Mouse (Mus musculus) hindbrain, embryonic 14.5 days (tissue): Measurements from ENCODE around the gene Scp2. TPM values are rescaled to one million over a fixed set of nuclear protein-coding genes. Genes with fewer than 3 reads are reported as not detected.

Experiments
- ATAC-seq: fragments of 200-750 bp; cut with Nextera tagmentation; 2 replicates; pipeline ENCODE4 v1.8.0; 2017; ENCODE audit warnings: moderate number of reproducible peaks, mild to moderate bottlenecking, moderate TSS enrichment, moderate library complexity; ENCODE audit not compliant: low FRiP score
- DNase-seq: peaks from one replicate; pipeline ENCODE4 v3.0.0-alpha.2; 2015; ENCODE audit warnings: low spot score
- H3K27ac ChIP-seq: fragments of 300-500 bp; sonication (generic); 2 replicates; pipeline ENCODE4 v1.5.1; 2014; ENCODE audit warnings: mild to moderate bottlenecking, moderate library complexity
- H3K27me3 ChIP-seq: fragments of 300-500 bp; sonication (generic); 2 replicates; pipeline ENCODE4 v1.6.1; 2014; ENCODE audit warnings: mild to moderate bottlenecking, low read length, mixed read lengths; ENCODE audit not compliant: control insufficient read depth, insufficient read depth
- H3K36me3 ChIP-seq: fragments of 300-500 bp; sonication (generic); replicated peaks from 2 replicates; pipeline ENCODE4 v1.6.1; 2014; ENCODE audit not compliant: control insufficient read depth, insufficient read depth
- H3K4me1 ChIP-seq: fragments of 300-500 bp; sonication (generic); replicated peaks from 2 replicates; pipeline ENCODE4 v1.6.1; 2014; ENCODE audit warnings: antibody characterized with exemption, low read length, mixed read lengths; ENCODE audit not compliant: control insufficient read depth, insufficient read depth
- H3K4me2 ChIP-seq: fragments of 300-500 bp; sonication (generic); replicated peaks from 2 replicates; pipeline ENCODE4 v1.6.1; 2014; ENCODE audit warnings: mild to moderate bottlenecking, moderate library complexity
- H3K4me3 ChIP-seq: fragments of 300-500 bp; sonication (generic); replicated peaks from 2 replicates; pipeline ENCODE4 v1.5.1; 2014; ENCODE audit warnings: mild to moderate bottlenecking, low read length
- H3K9ac ChIP-seq: fragments of 300-500 bp; sonication (generic); 2 replicates; pipeline ENCODE4 v1.6.1; 2014
- H3K9me3 ChIP-seq: fragments of 300-500 bp; sonication (generic); 2 replicates; pipeline ENCODE4 v1.6.1; 2016; ENCODE audit warnings: low read length; ENCODE audit not compliant: control insufficient read depth
- WGBS: fragments of 180-500 bp; shearing (Covaris S2); extraction: QIAGEN DNeasy Blood & Tissue Kit; methylation state at CpG from one replicate; pipeline ENCODE4 v1.1.7; 2014; 5-methylcytosine and 5-hydroxymethylcytosine counted together
- polyA plus RNA-seq: library from polyadenylated mRNA; unstranded; fragments of >200 nt; fragmentation: Nextera tagmentation; extraction: Ambion mirVana; gene quantifications from 2 replicates; pipeline ENCODE4 v1.2.1, GENCODE M21; 2014

Scp2 gene
- polyA plus RNA-seq, 1 experiment from 2014 or later, result 225 TPM

DNA sequence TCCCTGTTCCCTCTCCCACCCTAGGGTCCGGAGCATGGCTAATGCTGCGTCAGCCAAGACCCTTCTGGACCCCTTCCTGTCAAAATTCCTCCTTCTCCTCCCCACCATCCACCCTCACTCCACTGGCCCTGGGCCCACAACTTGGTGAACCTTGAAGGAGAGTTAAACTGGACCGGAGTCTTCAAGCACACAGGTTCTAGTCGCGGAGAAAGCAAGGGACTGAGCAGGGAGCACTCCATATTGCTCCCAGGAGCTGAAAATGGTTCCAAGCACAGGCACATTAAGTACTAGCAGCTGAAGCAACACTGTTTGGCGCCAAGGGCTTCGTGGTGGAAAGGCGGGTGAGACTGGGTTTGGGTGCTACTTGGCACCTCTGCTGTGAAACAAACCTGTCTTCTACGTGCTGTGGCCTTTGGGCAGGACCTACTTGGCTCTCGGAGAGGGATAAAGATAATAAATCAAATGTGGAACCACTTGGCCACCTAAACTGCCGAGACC, 112.4 kb downstream of the Scp2 start:
- ATAC-seq, result no peak
- H3K9me3 ChIP-seq, result no peaks in the 10 kb centered on the region
- peaks cover 39% of the 10 kb centered on the region for H3K27me3 ChIP-seq
- H3K27ac ChIP-seq, result no peak overlapping the region
- 43% methylated on average over 11 of the region's 11 CpGs for WGBS
- no peaks in the 10 kb centered on the region; the same call in 1 of the 2 replicates for H3K4me1 ChIP-seq
- no peak for DNase-seq
- H3K36me3 ChIP-seq, result no peaks in the 10 kb centered on the region
- peak overlapping the region; percentile 46 for H3K9ac ChIP-seq
- peak overlapping the region; percentile 54 for H3K4me3 ChIP-seq
- H3K4me2 ChIP-seq, result peak overlapping the region; percentile 88

DNA sequence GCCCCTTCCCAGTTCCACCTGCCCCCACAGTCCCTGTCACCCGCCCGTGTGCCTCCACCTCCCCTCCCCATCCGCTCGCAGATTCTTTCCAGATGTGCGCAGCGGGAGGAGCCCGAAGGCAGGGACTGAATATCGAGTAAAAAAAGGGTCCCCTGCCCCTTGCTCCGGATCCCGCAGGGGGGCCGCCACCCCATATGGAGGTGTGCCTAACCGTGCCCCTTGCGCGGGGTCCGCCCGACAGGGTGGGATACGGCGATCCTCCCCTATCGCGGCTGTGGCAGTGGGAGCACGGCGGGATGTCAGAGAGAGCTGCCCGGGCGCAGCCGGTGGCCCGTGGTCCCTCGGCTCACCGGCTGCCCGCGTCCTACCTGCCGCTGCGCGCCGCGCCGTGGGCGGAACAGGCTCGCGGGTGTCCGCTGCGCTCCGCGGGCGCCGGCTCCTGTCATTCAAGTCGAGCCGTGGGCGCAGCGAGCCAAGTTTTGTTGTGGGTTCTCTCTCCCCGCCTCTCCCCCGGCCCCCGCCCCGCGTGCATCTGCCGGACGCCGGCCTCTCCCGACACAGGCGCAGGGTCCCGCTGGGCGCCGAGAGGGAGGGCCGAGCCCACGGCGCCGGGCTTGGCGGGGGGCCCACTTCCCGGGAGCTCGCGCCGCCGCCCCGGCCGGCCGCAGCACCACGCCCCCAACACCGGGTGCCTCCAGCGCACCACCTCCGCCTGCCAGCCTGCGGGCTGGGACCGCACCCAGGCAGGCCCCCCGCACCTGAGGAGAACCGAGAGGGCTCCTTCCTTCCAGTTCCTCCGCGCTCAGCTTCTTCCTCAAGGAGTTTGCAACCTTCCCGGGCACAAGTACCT, 113.1 kb downstream of the Scp2 start:
- Histone ChIP-seq H3K4me3 (peak overlapping the region; percentile 54), H3K4me1 (no peaks in the 10 kb centered on the region; the same call in 1 of the 2 replicates), H3K27ac (no peak overlapping the region), H3K27me3 (peaks cover 39% of the 10 kb centered on the region), H3K36me3 (no peaks in the 10 kb centered on the region), H3K4me2 (peak overlapping the region; percentile 88), H3K9me3 (no peaks in the 10 kb centered on the region), H3K9ac (peak overlapping the region; percentile 46)
- ATAC-seq (peak; percentile 37; the same call in 1 of the 2 replicates), DNase-seq (peak; percentile 37)
- under 1% methylated on average over 70 of the region's 86 CpGs for WGBS

DNA sequence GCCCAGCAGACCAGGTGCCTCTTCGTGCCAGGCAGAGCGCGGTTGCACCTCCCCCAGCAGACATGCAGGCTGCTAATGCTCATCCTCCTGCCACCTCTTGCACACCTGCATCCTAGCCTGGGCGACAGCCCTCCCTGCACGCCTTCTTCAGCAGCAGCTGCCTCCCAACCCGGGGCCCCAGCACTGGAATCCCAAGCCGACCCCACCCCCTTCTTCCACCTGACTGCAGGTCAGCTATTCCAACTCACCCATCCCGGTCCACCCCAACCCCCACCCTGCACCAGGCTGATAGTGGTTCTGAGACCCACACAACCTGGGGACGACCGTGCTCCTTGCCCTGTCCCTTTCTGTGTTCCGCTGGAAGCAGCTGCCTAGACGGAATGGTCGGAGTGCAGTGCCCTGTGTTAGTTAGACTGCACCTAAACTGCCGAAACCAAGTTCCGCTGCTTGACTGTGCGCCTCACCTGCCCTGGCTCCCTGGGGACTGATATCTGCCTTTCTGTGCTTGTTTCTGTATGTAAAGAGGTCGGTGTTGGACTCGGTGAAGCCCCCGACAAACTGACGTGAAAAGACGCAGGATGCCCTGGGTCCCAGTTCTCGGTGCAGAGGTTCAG, 113.8 kb downstream of the Scp2 start:
- 2% methylated on average over 22 of the region's 22 CpGs for WGBS
- Histone ChIP-seq H3K9me3 (no peaks in the 10 kb centered on the region), H3K27ac (no peak overlapping the region), H3K36me3 (no peaks in the 10 kb centered on the region), H3K4me1 (no peaks in the 10 kb centered on the region; the same call in 1 of the 2 replicates), H3K27me3 (peaks cover 39% of the 10 kb centered on the region), H3K4me3 (peak overlapping the region; percentile 54), H3K4me2 (peak overlapping the region; percentile 88), H3K9ac (peak overlapping the region; percentile 46)
- ATAC-seq (0 out of 2 replicates have a peak, but pooled peaks have one; percentile 8), DNase-seq (no peak)

- Histone ChIP-seq H3K4me1 (no peaks in the 10 kb centered on the region), H3K9ac (no peak overlapping the region), H3K9me3 (no peaks in the 10 kb centered on the region), H3K27me3 (peaks cover 20% of the 10 kb centered on the region), H3K4me2 (no peak overlapping the region), H3K36me3 (no peaks in the 10 kb centered on the region), H3K27ac (no peak overlapping the region), H3K4me3 (no peak overlapping the region)
- ATAC-seq (no peak), DNase-seq (no peak)
- 43% methylated on average over 3 of the region's 3 CpGs for WGBS
Measured at GRCm38 (mm10) chr4:108026193-108026592, 118.6 kb downstream of the Scp2 start.

GRCm38 (mm10) chr4:108025269-108025668, 119.5 kb downstream of the Scp2 start:
- H3K4me2 ChIP-seq, result no peak overlapping the region
- peaks cover 11% of the 10 kb centered on the region for H3K27me3 ChIP-seq
- H3K4me3 ChIP-seq, result no peak overlapping the region
- H3K9me3 ChIP-seq, result no peaks in the 10 kb centered on the region
- ATAC-seq (no peak), DNase-seq (no peak)
- 3% methylated on average over 10 of the region's 10 CpGs for WGBS
- H3K4me1 ChIP-seq, result no peaks in the 10 kb centered on the region
- H3K27ac ChIP-seq, result no peak overlapping the region
- no peaks in the 10 kb centered on the region for H3K36me3 ChIP-seq
- H3K9ac ChIP-seq, result no peak overlapping the region

DNA sequence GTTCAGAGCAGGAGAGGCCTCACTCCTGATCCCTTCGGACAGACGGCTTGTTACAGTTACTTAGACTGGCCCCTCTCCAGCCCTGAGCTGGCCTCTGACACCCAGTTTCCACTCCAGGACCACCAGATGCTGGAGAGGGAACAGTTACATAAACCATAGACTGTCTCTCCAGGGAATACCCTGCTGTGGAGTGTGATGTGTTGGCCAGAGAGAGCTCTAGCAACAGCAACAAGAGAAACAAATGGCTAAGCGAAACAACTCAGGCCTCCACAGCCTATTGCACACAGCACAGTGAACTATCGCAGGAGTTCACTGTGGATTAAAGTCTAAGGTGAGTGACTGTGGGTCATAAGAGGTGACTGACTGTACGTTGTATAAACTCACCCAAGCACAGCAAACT, 120.2 kb downstream of the Scp2 start:
- no peak overlapping the region for H3K9ac ChIP-seq
- no peak overlapping the region for H3K27ac ChIP-seq
- WGBS, result 72% methylated on average over 5 of the region's 5 CpGs
- ATAC-seq (no peak), DNase-seq (no peak)
- peaks cover 4% of the 10 kb centered on the region for H3K27me3 ChIP-seq
- no peaks in the 10 kb centered on the region for H3K9me3 ChIP-seq
- H3K36me3 ChIP-seq, result no peaks in the 10 kb centered on the region
- H3K4me3 ChIP-seq, result no peak overlapping the region
- H3K4me2 ChIP-seq, result no peak overlapping the region
- no peaks in the 10 kb centered on the region for H3K4me1 ChIP-seq

- no peak for DNase-seq
- WGBS, result 77% methylated on average over 4 of the region's 4 CpGs
- Histone ChIP-seq H3K4me3 (no peak overlapping the region), H3K4me1 (peaks cover 5% of the 10 kb centered on the region), H3K27ac (no peak overlapping the region), H3K27me3 (no peaks in the 10 kb centered on the region), H3K36me3 (no peaks in the 10 kb centered on the region), H3K9me3 (no peaks in the 10 kb centered on the region), H3K4me2 (no peak overlapping the region), H3K9ac (no peak overlapping the region)
- no peak for ATAC-seq
Measured at GRCm38 (mm10) chr4:108023186-108023585, 121.6 kb downstream of the Scp2 start.

DNA sequence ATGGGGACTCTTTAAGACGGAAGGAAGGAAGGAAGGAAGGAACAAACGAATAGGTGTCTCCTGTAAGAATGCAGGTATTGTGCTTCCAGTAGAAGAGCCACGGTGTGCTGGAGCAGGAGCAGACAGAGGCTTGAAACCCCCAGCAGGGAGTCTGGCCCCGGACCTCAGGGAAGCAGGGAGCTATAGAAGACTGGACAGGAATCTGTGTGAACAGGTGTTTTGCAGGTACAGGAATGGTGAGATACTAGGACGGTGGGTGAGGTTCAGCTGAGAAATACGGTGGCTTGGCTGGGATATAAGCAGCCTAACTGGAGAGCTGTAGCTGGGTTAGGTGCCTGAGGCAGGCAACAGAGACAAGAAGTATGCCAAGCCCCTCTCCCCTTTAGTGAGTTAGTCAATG, 124.6 kb downstream of the Scp2 start:
- H3K9ac ChIP-seq, result no peak overlapping the region
- H3K9me3 ChIP-seq, result no peaks in the 10 kb centered on the region
- WGBS, result 83% methylated on average over 6 of the region's 6 CpGs
- H3K4me3 ChIP-seq, result no peak overlapping the region
- no peak overlapping the region for H3K27ac ChIP-seq
- ATAC-seq (no peak), DNase-seq (no peak)
- peaks cover 5% of the 10 kb centered on the region for H3K4me1 ChIP-seq
- no peaks in the 10 kb centered on the region for H3K27me3 ChIP-seq
- H3K36me3 ChIP-seq, result no peaks in the 10 kb centered on the region
- H3K4me2 ChIP-seq, result no peak overlapping the region
